Mouse (Mus musculus): ENCODE results near the gene Lrrfip2.

- TF ChIP-seq POLR2A (IDR thresholded peaks at IDR 0.05; ENCODE audit: borderline replicate concordance, extremely low read depth, low read depth, low read length) = no peak
- no peak for TF ChIP-seq CTCF (IDR thresholded peaks at IDR 0.05; ENCODE audit: insufficient read depth, low read length)
Measured at GRCm38 (mm10) chr9:111117126-111117642, at the start of gene Lrrfip2.

Data from lung, adult 2 months (tissue).